Mouse (Mus musculus): ENCODE data around the gene Dlg2. TPM values are rescaled to one million over a fixed set of nuclear protein-coding genes. Genes with fewer than 3 reads are reported as not detected.

The Dlg2 gene
- polyA plus RNA-seq, 1 experiment from 2014 or later: 3.0 TPM

DNA sequence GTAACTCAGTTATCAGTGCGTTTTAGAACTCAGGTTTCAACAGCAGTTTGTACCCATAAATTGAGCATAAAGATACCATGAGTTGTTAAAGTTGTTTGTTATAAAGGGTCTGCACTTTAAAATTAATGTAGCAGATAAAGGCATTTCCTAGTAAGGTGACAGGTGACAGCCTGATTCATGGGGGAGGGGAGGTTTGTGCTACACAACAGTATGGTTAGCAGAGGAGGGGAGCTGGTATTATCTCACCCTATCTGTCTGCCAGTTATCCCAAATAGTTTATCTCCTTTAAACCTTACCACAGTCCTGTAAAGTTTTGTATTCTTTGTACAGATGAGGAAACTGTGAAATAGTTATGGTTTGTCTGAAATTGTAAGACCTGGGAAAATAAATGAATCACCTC, 111.8 kb downstream of the Dlg2 start:
- Histone ChIP-seq H3K9ac (ENCODE audit: low read length) (no peak overlapping the region), H3K27ac (ENCODE audit: low read depth, low read length) (no peak overlapping the region), H3K27me3 (ENCODE audit: control insufficient read depth, insufficient read depth, low read length) (no peaks in the 10 kb centered on the region), H3K36me3 (ENCODE audit: control insufficient read depth, insufficient read depth, low read length) (no peaks in the 10 kb centered on the region), H3K4me1 (replicated peaks; ENCODE audit: control insufficient read depth, insufficient read depth, low read length) (no peaks in the 10 kb centered on the region), H3K4me3 (ENCODE audit: low read depth, low read length) (no peak overlapping the region), H3K9me3 (ENCODE audit: control insufficient read depth, low read length) (no peaks in the 10 kb centered on the region), H3K4me2 (ENCODE audit: low read depth, low read length, severe bottlenecking) (no peak overlapping the region)
- ATAC-seq (replicated peaks; ENCODE audit: low FRiP score) (no peak), DNase-seq (ENCODE audit: low spot score) (no peak)
- WGBS: 87% methylated on average over 1 of the region's 1 CpGs

DNA sequence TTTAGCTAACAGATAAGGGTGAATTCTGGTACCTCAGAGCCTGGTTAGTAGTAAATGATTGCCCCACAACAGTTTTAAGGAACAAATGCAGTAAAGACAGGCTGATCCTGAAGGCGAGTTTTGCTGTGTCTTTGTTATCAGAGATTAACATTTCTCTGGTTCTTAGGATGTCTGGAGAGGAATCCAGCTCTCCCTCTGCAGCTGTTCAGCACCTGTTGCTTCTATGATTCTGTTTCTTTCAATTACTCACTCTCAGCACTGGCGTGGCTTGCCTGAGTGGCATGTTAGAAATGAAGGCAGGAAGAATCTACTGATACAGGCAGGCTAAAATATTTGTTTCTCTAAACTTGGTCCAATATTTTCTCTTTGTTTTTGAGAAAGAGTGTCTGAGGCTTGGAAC, 133.3 kb downstream of the Dlg2 start:
- H3K4me3 ChIP-seq (ENCODE audit: low read depth, low read length): no peak overlapping the region
- no peak overlapping the region for H3K9ac ChIP-seq (ENCODE audit: low read length)
- H3K27ac ChIP-seq (ENCODE audit: low read depth, low read length): no peak overlapping the region
- WGBS: 56% methylated on average over 2 of the region's 2 CpGs
- no peaks in the 10 kb centered on the region for H3K4me1 ChIP-seq (replicated peaks; ENCODE audit: control insufficient read depth, insufficient read depth, low read length)
- H3K4me2 ChIP-seq (ENCODE audit: low read depth, low read length, severe bottlenecking): no peak overlapping the region
- ATAC-seq (replicated peaks; ENCODE audit: low FRiP score) (no peak), DNase-seq (ENCODE audit: low spot score) (no peak)
- H3K9me3 ChIP-seq (ENCODE audit: control insufficient read depth, low read length): no peaks in the 10 kb centered on the region
- H3K36me3 ChIP-seq (ENCODE audit: control insufficient read depth, insufficient read depth, low read length): no peaks in the 10 kb centered on the region
- no peaks in the 10 kb centered on the region for H3K27me3 ChIP-seq (ENCODE audit: control insufficient read depth, insufficient read depth, low read length)

DNA sequence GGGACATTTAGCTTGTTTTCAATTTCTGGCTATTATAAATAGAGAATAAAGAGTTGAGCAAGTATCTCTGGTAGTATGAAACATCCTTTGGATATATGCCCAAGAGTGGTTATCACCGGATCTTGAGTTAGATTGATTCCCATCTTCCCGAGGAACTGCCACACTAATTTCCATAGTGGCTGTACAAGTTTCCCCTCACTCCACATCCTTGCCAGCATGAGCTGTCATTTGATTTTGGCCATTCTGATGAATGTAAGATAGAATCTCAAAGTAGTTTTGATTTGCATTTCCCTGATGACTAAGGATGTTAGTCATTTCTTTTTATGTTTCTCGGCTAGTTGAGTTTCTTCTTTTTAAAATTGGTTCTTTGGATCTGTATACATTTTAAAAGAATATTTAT, 154.1 kb downstream of the Dlg2 start:
- Histone ChIP-seq H3K4me2 (ENCODE audit: low read depth, low read length, severe bottlenecking) (no peak overlapping the region), H3K27ac (ENCODE audit: low read depth, low read length) (no peak overlapping the region), H3K4me1 (replicated peaks; ENCODE audit: control insufficient read depth, insufficient read depth, low read length) (no peaks in the 10 kb centered on the region), H3K36me3 (ENCODE audit: control insufficient read depth, insufficient read depth, low read length) (no peaks in the 10 kb centered on the region), H3K4me3 (ENCODE audit: low read depth, low read length) (no peak overlapping the region), H3K9me3 (ENCODE audit: control insufficient read depth, low read length) (no peaks in the 10 kb centered on the region), H3K27me3 (ENCODE audit: control insufficient read depth, insufficient read depth, low read length) (no peaks in the 10 kb centered on the region), H3K9ac (ENCODE audit: low read length) (no peak overlapping the region)
- ATAC-seq (replicated peaks; ENCODE audit: low FRiP score) (no peak), DNase-seq (ENCODE audit: low spot score) (no peak)
- WGBS: 94% methylated on average over 3 of the region's 3 CpGs

DNA sequence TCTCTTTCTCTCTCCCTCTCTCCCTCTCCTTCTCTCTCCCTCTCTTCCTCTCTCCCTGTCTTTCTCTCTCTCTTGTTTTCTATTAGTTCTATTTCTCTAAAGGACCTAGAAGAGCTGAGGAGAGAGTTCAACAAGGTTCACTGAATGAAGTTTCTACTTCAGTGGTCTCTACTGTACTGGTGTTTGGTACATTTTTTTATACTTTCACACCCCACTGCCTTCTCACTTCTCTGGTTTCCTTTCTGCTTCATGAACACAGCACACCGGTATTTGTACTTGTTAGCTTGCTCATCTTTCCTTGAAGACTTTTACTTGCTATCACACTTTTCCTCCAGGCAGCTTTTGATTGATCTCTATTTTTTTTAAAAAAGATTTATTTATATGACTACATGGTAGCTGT, 173.0 kb downstream of the Dlg2 start:
- DNase-seq (ENCODE audit: low spot score) (no peak), ATAC-seq (replicated peaks; ENCODE audit: low FRiP score) (no peak)
- Histone ChIP-seq H3K4me2 (ENCODE audit: low read depth, low read length, severe bottlenecking) (no peak overlapping the region), H3K4me3 (ENCODE audit: low read depth, low read length) (no peak overlapping the region), H3K27me3 (ENCODE audit: control insufficient read depth, insufficient read depth, low read length) (no peaks in the 10 kb centered on the region), H3K4me1 (replicated peaks; ENCODE audit: control insufficient read depth, insufficient read depth, low read length) (no peaks in the 10 kb centered on the region), H3K27ac (ENCODE audit: low read depth, low read length) (no peak overlapping the region), H3K36me3 (ENCODE audit: control insufficient read depth, insufficient read depth, low read length) (no peaks in the 10 kb centered on the region), H3K9ac (ENCODE audit: low read length) (no peak overlapping the region), H3K9me3 (ENCODE audit: control insufficient read depth, low read length) (no peaks in the 10 kb centered on the region)
- 91% methylated on average over 1 of the region's 1 CpGs for WGBS

DNA sequence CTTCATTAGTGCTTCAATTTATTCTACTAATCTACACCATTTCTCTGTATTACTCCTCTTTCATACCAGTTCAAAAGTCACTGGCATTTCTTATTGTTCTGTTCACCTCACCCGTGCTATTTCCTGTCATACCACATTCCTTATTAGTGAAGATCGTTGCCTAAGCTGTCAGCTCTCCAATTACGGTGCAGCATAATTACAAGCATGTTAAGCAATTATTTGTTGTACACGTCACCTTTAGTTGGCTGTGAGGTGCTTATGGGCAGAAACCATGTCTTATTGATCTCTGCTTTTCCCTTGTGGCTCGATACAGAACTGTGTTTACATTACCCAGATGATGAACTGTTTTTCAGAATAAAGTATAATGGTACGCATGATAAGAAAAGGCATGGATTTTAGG, 174.7 kb downstream of the Dlg2 start:
- H3K4me2 ChIP-seq (ENCODE audit: low read depth, low read length, severe bottlenecking): no peak overlapping the region
- H3K4me1 ChIP-seq (replicated peaks; ENCODE audit: control insufficient read depth, insufficient read depth, low read length): no peaks in the 10 kb centered on the region
- no peaks in the 10 kb centered on the region for H3K9me3 ChIP-seq (ENCODE audit: control insufficient read depth, low read length)
- peak; percentile 77 for ATAC-seq (replicated peaks; ENCODE audit: low FRiP score)
- DNase-seq (ENCODE audit: low spot score): no peak
- no peak overlapping the region for H3K4me3 ChIP-seq (ENCODE audit: low read depth, low read length)
- H3K36me3 ChIP-seq (ENCODE audit: control insufficient read depth, insufficient read depth, low read length): no peaks in the 10 kb centered on the region
- no peaks in the 10 kb centered on the region for H3K27me3 ChIP-seq (ENCODE audit: control insufficient read depth, insufficient read depth, low read length)
- no peak overlapping the region for H3K9ac ChIP-seq (ENCODE audit: low read length)
- no peak overlapping the region for H3K27ac ChIP-seq (ENCODE audit: low read depth, low read length)
- 49% methylated on average over 6 of the region's 6 CpGs for WGBS

DNA sequence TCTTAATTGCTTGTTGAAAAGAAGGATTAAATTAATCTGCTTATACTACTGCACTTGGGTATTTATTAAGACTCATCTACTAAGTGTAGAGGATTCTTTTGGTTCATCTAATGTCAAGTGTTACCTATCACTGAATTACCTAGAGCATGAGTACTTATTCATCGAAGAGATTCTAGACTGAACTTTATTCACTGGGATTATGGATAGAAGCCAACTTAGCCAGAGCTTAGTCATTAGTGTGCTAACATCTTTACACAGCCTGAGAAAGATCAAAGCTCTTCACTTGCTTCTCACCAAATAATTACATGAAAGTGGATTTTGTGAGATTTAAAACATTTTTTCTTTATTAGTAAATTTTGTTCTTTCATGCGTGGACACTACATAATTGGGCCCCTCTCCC, 175.1 kb downstream of the Dlg2 start:
- 63% methylated on average over 2 of the region's 2 CpGs for WGBS

DNA sequence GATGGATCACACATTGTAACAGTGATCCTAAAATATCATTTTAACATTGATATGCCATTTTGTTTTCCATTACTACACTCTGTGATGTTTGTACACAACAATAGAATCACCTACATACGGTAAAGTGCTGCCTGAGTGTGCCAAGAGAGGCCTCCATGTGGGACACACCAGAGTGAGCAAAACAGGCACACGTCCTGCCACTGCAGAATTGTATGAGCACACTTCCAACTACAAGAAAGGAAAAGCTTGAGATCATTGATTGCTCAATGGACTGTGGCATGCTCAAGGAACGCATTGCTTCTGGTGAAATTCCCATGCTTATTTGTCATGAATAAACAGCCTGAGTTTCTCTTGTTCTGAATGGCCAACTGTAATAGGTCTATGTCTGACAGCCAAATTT, 182.1 kb downstream of the Dlg2 start:
- no peaks in the 10 kb centered on the region for H3K9me3 ChIP-seq (ENCODE audit: control insufficient read depth, low read length)
- no peaks in the 10 kb centered on the region for H3K4me1 ChIP-seq (replicated peaks; ENCODE audit: control insufficient read depth, insufficient read depth, low read length)
- H3K9ac ChIP-seq (ENCODE audit: low read length): no peak overlapping the region
- 79% methylated on average over 3 of the region's 3 CpGs for WGBS
- DNase-seq (ENCODE audit: low spot score) (no peak), ATAC-seq (replicated peaks; ENCODE audit: low FRiP score) (no peak)
- H3K27ac ChIP-seq (ENCODE audit: low read depth, low read length): no peak overlapping the region
- no peaks in the 10 kb centered on the region for H3K36me3 ChIP-seq (ENCODE audit: control insufficient read depth, insufficient read depth, low read length)
- no peak overlapping the region for H3K4me3 ChIP-seq (ENCODE audit: low read depth, low read length)
- H3K27me3 ChIP-seq (ENCODE audit: control insufficient read depth, insufficient read depth, low read length): no peaks in the 10 kb centered on the region
- no peak overlapping the region for H3K4me2 ChIP-seq (ENCODE audit: low read depth, low read length, severe bottlenecking)

More for the DNA sequence above, 175.1 kb downstream of the Dlg2 start:
- H3K4me1 ChIP-seq (replicated peaks; ENCODE audit: control insufficient read depth, insufficient read depth, low read length): no peaks in the 10 kb centered on the region
- H3K9me3 ChIP-seq (ENCODE audit: control insufficient read depth, low read length): no peaks in the 10 kb centered on the region
- ATAC-seq (replicated peaks; ENCODE audit: low FRiP score): peak; percentile 61
- H3K9ac ChIP-seq (ENCODE audit: low read length): no peak overlapping the region
- no peaks in the 10 kb centered on the region for H3K27me3 ChIP-seq (ENCODE audit: control insufficient read depth, insufficient read depth, low read length)
- no peaks in the 10 kb centered on the region for H3K36me3 ChIP-seq (ENCODE audit: control insufficient read depth, insufficient read depth, low read length)
- H3K27ac ChIP-seq (ENCODE audit: low read depth, low read length): no peak overlapping the region
- no peak overlapping the region for H3K4me3 ChIP-seq (ENCODE audit: low read depth, low read length)
- no peak for DNase-seq (ENCODE audit: low spot score)
- no peak overlapping the region for H3K4me2 ChIP-seq (ENCODE audit: low read depth, low read length, severe bottlenecking)

DNA sequence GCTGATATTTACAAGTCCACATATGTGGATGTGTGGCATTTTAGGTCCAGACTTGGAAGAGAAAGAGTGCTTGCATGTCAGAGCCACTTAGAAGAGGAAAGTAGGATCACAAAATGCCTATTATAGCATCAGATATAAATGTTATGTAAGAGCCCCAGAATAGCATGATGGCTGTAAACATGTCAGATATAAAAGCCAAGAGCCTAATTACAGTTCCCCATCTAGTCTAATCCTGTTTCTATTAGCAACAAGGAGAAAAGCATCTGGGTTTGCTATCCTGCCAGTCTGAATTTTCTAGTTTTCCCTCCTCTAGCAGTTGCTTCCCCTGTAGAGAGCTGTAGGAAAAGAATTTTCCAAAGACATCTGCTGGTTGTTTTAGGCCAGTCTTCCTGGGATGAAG, 217.6 kb downstream of the Dlg2 start:
- H3K36me3 ChIP-seq (ENCODE audit: control insufficient read depth, insufficient read depth, low read length): no peaks in the 10 kb centered on the region

DNA sequence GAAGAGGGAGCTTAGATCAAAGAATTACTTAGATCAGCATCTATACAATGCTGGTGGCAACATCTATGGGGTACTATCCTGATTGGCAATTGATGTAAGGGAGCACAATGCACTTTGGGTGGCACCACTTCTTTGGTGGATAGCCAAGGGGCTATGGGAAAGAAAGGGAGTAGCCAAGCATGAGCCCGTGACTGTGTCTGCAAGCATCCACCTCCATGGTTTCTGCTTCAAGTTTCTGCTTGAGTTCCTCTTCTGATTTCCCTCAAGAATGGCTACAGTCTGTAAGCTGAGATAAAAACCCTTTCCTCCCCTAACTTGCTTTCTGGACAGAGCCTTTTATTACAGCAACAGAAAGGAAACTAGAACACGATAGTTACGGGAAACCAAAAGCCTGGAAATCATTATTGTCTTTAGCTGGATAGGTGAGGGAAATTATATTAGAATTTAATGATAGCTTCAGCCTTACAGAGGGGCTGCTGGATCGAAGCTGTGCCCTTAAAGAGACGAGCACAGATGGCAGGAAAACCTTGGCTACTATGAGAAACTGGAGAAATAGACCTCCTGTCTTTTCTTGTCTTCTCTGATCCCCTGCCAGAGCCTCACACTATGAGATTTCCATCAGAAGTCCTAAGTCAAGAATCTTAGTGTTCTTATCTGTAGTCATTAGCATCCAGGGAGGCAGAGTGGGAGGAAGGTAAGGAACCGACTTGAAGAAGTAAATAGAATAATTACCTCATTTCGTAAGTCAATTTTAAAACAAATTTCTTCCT, 219.9 kb downstream of the Dlg2 start:
- WGBS: 56% methylated on average over 7 of the region's 7 CpGs
- DNase-seq (ENCODE audit: low spot score) (no peak), ATAC-seq (replicated peaks; ENCODE audit: low FRiP score) (no peak)

More for the DNA sequence above, 217.6 kb downstream of the Dlg2 start:
- DNase-seq (ENCODE audit: low spot score) (no peak), ATAC-seq (replicated peaks; ENCODE audit: low FRiP score) (no peak)
- Histone ChIP-seq H3K27me3 (ENCODE audit: control insufficient read depth, insufficient read depth, low read length) (no peaks in the 10 kb centered on the region), H3K27ac (ENCODE audit: low read depth, low read length) (no peak overlapping the region), H3K4me3 (ENCODE audit: low read depth, low read length) (no peak overlapping the region), H3K9me3 (ENCODE audit: control insufficient read depth, low read length) (no peaks in the 10 kb centered on the region), H3K9ac (ENCODE audit: low read length) (no peak overlapping the region), H3K4me1 (replicated peaks; ENCODE audit: control insufficient read depth, insufficient read depth, low read length) (no peaks in the 10 kb centered on the region), H3K4me2 (ENCODE audit: low read depth, low read length, severe bottlenecking) (no peak overlapping the region)

More for the DNA sequence above, 219.9 kb downstream of the Dlg2 start:
- H3K4me3 ChIP-seq (ENCODE audit: low read depth, low read length): no peak overlapping the region
- no peaks in the 10 kb centered on the region for H3K9me3 ChIP-seq (ENCODE audit: control insufficient read depth, low read length)
- no peaks in the 10 kb centered on the region for H3K27me3 ChIP-seq (ENCODE audit: control insufficient read depth, insufficient read depth, low read length)
- H3K4me1 ChIP-seq (replicated peaks; ENCODE audit: control insufficient read depth, insufficient read depth, low read length): no peaks in the 10 kb centered on the region
- no peak overlapping the region for H3K9ac ChIP-seq (ENCODE audit: low read length)
- H3K4me2 ChIP-seq (ENCODE audit: low read depth, low read length, severe bottlenecking): no peak overlapping the region
- H3K27ac ChIP-seq (ENCODE audit: low read depth, low read length): no peak overlapping the region
- no peaks in the 10 kb centered on the region for H3K36me3 ChIP-seq (ENCODE audit: control insufficient read depth, insufficient read depth, low read length)

All from forebrain, embryonic 11.5 days (tissue).